Mouse (Mus musculus) hindbrain, embryonic 10.5 days (tissue): Measurements from ENCODE around the gene Inca1. TPM values are rescaled to one million over a fixed set of nuclear protein-coding genes. Genes with fewer than 3 reads are reported as not detected.
A peak's percentile ranks its signal among the peaks of the same experiment; 100 is the strongest.

Experiments used
- DNase-seq: peaks from one replicate; pipeline ENCODE4 v3.0.0-alpha.2; 2017; ENCODE audit warnings: low spot score
- H3K27ac ChIP-seq: fragments of 300-500 bp; sonication (generic); 2 replicates; pipeline ENCODE4 v1.5.1; 2016; ENCODE audit warnings: mild to moderate bottlenecking, moderate library complexity
- H3K27me3 ChIP-seq: fragments of 300-500 bp; sonication (generic); 2 replicates; pipeline ENCODE4 v1.6.1; 2016; ENCODE audit warnings: mild to moderate bottlenecking; ENCODE audit not compliant: poor library complexity, insufficient read depth, severe bottlenecking
- H3K36me3 ChIP-seq: fragments of 300-500 bp; sonication (generic); 2 replicates; pipeline ENCODE4 v1.6.1; 2016; ENCODE audit warnings: mild to moderate bottlenecking, moderate library complexity
- H3K4me1 ChIP-seq: fragments of 300-500 bp; sonication (generic); replicated peaks from 2 replicates; pipeline ENCODE4 v1.6.1; 2016; ENCODE audit warnings: mild to moderate bottlenecking
- H3K4me3 ChIP-seq: fragments of 300-500 bp; sonication (generic); 2 replicates; pipeline ENCODE4 v1.5.1; 2016; ENCODE audit warnings: mild to moderate bottlenecking, moderate library complexity
- H3K9me3 ChIP-seq: fragments of 300-500 bp; sonication (generic); 2 replicates; pipeline ENCODE4 v1.6.1; 2016; ENCODE audit warnings: mild to moderate bottlenecking, moderate library complexity
- whole genome bisulfite sequencing: fragments of 180-500 bp; shearing (Covaris S2); methylation state at CpG from one replicate; pipeline ENCODE4 v1.1.7; 2016; 5-methylcytosine and 5-hydroxymethylcytosine counted together
- polyA plus RNA-seq: library from polyadenylated mRNA; unstranded; fragments of >200 nt; fragmentation: Nextera tagmentation; extraction: Ambion mirVana; gene quantifications from 2 replicates; pipeline ENCODE4 v1.2.1, GENCODE M21; 2016

The Inca1 gene
- polyA plus RNA-seq, 1 experiment from 2014 or later: 0.90 TPM

DNA sequence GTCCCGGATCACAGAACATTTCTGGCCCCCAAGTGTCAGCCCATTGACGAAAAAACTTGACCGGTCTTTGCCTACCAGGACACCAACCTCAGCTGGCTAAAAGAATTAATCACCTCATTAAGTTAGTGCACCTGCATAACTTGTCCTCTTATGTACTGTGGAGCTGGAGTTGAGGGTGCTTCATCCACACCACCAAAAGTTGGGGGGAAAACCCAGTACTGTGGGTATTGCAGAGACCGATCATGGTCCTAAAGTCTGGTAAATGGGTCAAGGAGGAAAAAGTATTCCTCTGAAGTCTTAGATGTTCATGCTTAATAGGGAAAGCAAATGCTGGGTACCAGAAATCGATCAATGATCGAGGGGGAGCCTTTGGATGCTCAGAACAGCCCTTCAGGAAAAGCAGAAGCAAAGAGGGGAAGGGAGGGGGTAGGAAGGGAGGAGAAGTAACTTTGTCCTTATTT, 47.0 kb downstream of the Inca1 start:
- H3K36me3 ChIP-seq: peaks cover 48% of the 10 kb centered on the region
- H3K27me3 ChIP-seq: no peaks in the 10 kb centered on the region
- H3K4me3 ChIP-seq: peak overlapping the region; percentile 97
- no peak for DNase-seq
- 69% methylated on average over 6 of the region's 6 CpGs for WGBS
- peak overlapping the region; percentile 99 for H3K27ac ChIP-seq
- no peaks in the 10 kb centered on the region for H3K9me3 ChIP-seq
- peaks cover 77% of the 10 kb centered on the region for H3K4me1 ChIP-seq

DNA sequence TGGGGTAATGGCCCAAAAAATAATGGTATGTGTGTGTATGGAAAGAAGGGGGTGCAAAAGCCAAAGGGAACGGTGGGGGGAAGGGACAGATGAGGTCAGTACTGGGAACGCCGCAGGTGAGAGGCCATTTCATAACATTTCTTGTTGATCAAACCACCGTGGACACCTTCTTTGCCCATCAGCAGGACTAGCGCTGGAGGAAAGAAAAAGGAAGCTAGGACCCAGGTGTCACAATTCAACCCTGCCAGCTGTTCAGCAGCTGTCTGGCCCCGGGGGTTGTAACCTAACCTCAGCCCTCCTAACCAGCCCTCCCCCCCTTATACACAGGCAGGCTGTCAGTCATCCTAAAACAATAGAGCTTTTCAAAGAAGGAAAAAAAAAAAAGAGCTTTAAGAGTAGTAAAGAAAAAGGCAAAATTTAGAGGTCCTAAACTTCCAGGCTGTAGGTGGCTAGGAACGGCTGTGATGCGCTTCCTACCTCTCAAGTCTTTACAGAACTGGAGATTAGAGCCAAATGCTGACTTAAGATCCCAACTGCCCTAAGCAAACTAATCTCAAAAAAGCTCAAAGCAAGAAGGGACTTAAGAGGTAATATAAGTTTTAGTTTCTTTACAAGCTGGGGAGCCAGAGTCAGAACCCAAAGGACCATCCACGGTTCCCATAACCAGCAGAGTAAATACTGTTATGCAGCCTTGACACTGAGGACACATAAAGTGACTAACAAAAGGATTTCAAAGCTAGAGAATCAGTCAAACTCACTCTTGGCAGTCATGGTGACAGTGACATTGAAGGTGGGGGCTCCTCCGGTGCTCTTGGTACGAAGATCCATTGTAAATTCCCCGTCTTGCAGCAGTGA, 47.7 kb downstream of the Inca1 start:
- peak; percentile 32 for DNase-seq
- Histone ChIP-seq H3K36me3 (peaks cover 48% of the 10 kb centered on the region), H3K9me3 (no peaks in the 10 kb centered on the region), H3K4me1 (peaks cover 75% of the 10 kb centered on the region), H3K4me3 (peak overlapping the region; percentile 97), H3K27me3 (no peaks in the 10 kb centered on the region), H3K27ac (peak overlapping the region; percentile 99; the same call in 1 of the 2 replicates)
- 70% methylated on average over 12 of the region's 12 CpGs for WGBS

DNA sequence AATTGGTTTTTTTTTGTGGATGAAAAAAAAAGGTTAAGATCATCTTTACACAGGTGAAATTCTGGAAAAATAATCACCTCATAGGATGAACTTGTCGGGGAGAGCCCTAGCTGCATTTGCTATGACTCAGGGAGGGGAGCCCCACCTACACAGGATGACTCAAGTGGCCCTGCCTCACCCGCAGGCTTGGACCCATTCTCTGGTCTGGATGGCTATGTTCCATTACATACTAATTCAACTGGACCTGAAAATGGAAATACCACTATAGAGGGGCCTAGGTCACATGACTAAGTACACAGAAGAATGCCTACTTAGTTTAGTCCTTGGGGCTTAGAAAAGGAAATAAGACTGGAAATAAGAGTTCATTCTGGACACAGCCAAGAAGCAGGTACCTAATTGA, 48.6 kb downstream of the Inca1 start:
- Histone ChIP-seq H3K27me3 (no peaks in the 10 kb centered on the region), H3K27ac (no peak overlapping the region), H3K9me3 (no peaks in the 10 kb centered on the region), H3K36me3 (peaks cover 48% of the 10 kb centered on the region), H3K4me3 (peak overlapping the region; percentile 23; the same call in 1 of the 2 replicates), H3K4me1 (peaks cover 68% of the 10 kb centered on the region)
- 88% methylated on average over 2 of the region's 2 CpGs for WGBS
- DNase-seq: no peak

DNA sequence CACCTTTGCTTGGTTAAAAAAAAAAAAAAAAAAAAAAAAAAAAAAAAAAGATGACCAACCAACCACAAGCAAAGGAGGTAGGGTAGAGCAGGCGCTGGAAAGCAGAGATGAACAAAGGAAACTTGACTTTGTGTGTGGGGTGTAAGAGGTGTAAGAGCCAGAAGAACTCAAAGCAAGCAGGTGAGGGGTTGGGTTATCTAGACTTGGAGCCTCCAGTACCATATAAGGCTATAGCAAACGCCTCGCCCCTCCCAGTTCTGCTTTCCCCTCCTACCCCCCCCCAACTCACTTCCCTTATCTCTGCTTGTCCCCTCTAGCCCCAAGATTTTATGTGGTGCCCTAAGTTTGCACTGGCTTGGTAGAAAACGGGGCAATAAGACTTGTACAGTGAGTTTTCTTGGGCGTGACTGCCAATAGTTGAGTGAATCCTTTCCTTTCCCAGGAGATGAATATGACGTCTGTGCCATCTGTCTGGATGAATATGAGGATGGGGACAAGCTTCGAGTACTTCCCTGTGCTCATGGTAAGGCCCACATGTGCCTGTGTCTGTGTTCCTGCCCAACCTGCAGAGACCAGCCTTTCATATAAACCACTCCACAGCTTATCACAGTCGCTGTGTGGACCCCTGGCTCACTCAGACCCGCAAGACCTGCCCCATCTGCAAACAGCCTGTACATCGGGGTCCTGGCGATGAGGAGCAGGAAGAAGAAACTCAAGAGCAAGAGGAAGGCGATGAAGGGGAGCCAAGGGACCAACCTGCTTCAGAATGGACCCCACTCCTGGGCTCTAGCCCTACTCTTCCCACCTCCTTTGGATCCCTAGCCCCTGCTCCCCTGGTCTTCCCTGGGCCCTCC, 49.4 kb downstream of the Inca1 start:
- Histone ChIP-seq H3K27ac (peak overlapping the region; percentile 40; the same call in 1 of the 2 replicates), H3K4me3 (peak overlapping the region; percentile 23), H3K4me1 (peaks cover 68% of the 10 kb centered on the region), H3K27me3 (no peaks in the 10 kb centered on the region), H3K9me3 (no peaks in the 10 kb centered on the region), H3K36me3 (peaks cover 50% of the 10 kb centered on the region)
- WGBS: 79% methylated on average over 12 of the region's 12 CpGs
- no peak for DNase-seq

DNA sequence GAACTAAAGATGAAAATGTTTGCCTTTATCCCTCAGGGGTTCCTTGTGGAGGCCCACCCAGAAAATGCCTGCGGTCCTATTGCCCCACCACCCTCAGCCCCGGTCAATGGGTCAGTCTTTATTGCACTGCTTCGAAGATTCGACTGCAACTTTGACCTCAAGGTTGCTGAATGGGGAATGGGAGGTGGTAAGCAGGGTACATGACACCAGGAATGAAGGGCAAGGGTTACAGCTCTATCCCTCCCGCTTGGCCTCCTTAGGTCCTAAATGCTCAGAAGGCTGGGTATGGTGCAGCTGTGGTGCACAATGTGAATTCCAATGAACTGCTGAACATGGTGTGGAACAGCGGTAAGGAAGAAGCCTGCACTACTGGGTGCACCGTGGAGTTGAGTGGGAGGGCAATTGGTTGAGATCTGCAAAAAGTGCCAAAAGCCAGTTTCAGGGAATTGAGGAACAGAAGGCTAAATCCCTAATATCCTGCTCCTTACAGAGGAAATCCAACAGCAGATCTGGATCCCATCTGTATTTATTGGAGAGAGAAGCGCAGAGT, 50.7 kb downstream of the Inca1 start:
- no peak for DNase-seq
- peaks cover 63% of the 10 kb centered on the region for H3K36me3 ChIP-seq
- no peaks in the 10 kb centered on the region for H3K9me3 ChIP-seq
- H3K27me3 ChIP-seq: no peaks in the 10 kb centered on the region
- H3K4me1 ChIP-seq: peaks cover 71% of the 10 kb centered on the region
- H3K4me3 ChIP-seq: peak overlapping the region; percentile 86
- H3K27ac ChIP-seq: no peak overlapping the region
- WGBS: 89% methylated on average over 8 of the region's 8 CpGs

DNA sequence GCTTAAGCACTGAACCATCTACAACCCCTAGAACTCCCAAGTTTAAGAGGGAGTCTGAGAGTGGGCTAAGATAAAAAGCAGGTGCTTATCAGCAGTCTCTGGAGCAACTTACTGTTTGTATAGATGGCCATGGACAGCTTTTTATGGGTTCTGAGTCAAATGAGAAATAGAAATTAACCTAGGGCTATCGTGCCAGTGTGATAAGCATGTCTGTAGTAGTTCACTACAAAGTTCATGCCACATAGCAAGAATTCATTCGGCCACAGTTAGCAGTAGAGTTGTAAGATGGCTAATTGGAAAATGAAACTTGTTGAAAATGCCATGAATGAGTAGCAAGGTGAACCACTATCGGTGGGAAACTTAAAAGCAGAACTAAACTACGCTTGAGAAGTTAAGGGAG, 51.4 kb downstream of the Inca1 start:
- peaks cover 70% of the 10 kb centered on the region for H3K36me3 ChIP-seq
- H3K4me3 ChIP-seq: peak overlapping the region; percentile 86
- no peaks in the 10 kb centered on the region for H3K9me3 ChIP-seq
- no peak for DNase-seq
- H3K27ac ChIP-seq: no peak overlapping the region
- H3K27me3 ChIP-seq: no peaks in the 10 kb centered on the region
- WGBS: 89% methylated on average over 4 of the region's 4 CpGs
- peaks cover 71% of the 10 kb centered on the region for H3K4me1 ChIP-seq

DNA sequence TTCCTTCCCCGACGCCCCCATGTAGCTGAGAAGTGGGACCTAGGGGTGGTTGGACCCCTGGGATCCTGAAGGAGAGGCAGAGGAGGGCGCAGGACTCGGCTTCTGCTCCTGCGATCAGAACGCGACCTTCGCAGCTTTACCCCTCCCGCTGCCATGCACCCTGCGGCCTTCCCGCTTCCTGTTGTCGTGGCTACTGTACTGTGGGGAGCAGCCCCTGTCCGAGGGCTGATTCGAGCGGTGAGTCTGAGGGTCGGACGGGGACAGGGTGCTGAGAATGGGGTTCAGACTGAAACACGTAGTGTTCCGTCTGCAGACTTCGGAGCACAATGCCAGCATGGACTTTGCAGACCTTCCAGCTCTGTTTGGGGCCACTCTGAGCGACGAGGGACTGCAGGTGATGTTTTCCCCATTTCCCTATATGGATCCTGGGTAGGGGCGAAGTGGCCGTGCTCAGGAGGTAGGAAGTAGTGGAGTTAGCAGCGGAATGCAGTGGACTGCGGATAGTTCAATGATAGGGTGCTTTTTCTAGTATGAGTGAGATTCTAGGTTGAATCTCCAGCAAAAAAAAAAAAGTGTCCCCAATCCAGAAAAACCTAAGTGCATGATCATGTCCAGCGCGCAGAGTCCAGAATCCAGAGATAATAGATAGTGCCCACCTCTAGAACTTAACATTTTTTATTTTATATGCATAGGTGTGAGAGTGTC, 52.1 kb downstream of the Inca1 start:
- DNase-seq: no peak
- H3K4me1 ChIP-seq: peaks cover 68% of the 10 kb centered on the region

DNA sequence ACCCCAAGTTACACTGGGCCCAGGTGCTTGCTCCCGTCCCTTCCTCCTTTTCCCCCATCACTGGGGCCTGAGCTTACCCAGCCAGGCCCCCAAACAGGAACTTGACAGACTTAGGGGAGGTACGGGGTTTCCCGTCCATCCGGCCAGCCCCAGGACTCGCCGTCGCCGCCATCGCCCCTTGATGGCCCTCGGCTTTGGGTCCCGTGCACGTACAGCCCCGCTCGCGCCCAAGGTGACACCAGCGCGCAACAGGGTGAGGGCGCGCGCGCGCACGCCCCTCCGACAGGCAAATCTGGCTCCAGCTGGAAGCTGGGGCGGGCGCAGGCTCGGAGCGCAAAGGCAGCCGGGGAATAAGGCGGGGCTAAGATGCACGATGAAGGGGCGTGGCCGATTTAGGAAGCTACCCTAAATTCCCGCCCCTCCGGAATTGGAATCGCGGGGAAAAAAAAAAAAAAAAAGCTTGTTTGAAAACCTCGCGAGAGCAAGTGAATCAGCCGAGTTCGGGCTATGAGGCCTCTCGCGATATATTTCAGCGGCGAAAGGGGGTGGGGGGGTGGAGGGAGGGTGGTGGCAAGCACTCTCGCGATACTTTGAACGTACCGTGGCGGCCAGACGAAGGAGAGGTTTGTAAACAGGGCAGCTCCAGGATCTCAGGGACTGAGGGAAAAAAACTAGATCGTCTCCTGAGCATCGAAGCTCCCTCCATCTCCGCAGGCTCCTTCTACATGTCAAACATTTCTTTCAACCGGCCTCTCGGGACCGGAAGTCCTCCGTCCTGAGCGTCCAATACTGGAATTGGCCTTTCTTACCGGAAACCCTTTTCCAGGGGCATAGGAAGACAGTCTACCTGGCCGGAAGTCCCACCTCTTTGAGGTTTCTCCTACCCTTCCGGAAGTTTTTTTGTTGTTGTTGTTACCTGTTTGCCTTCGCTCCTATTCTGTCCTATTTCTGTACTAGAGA, 53.0 kb downstream of the Inca1 start, which contains the start of the genes Rnf167 and Slc25a11:
Gene Rnf167 (plus strand): TSS at position 545 of the 960 bp plus-strand sequence.
Gene Slc25a11 (minus strand): TSS at position 789 of the 960 bp plus-strand sequence.
- under 1% methylated on average over 63 of the region's 63 CpGs for WGBS
- peaks cover 59% of the 10 kb centered on the region for H3K4me1 ChIP-seq
- no peaks in the 10 kb centered on the region for H3K9me3 ChIP-seq

More for the DNA sequence above, 52.1 kb downstream of the Inca1 start:
- Histone ChIP-seq H3K27ac (peak overlapping the region; percentile 92), H3K4me3 (peak overlapping the region; percentile 86), H3K27me3 (no peaks in the 10 kb centered on the region), H3K36me3 (peaks cover 75% of the 10 kb centered on the region), H3K9me3 (no peaks in the 10 kb centered on the region)
- whole genome bisulfite sequencing: 5% methylated on average over 28 of the region's 28 CpGs

DNA sequence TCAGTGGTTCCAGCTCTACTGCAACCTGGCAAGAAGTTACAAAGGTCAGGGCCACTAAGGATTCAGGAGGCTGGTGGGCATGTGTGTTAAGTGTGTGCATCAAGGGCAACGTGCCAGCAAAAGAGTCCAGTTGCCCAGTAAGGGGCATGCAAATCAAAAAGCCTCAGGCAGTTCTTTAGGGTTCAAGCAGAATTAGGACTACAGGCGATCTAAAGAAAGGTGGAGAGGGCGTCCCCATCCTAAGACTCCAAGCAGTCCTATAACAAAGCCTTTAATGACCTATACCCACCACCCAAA, 53.7 kb downstream of the Inca1 start:
- Histone ChIP-seq H3K36me3 (peaks cover 62% of the 10 kb centered on the region), H3K4me1 (peaks cover 52% of the 10 kb centered on the region), H3K9me3 (no peaks in the 10 kb centered on the region), H3K27me3 (no peaks in the 10 kb centered on the region), H3K4me3 (peak overlapping the region; percentile 86), H3K27ac (peak overlapping the region; percentile 92)
- DNase-seq: no peak
- WGBS: 22% methylated on average over 3 of the region's 3 CpGs

More for the DNA sequence above, 53.0 kb downstream of the Inca1 start, which contains the start of the genes Rnf167 and Slc25a11:
- H3K4me3 ChIP-seq: peak within 1 kb of the TSS; percentile 86
- peak within 1 kb of the TSS; percentile 92 for H3K27ac ChIP-seq
- H3K27me3 ChIP-seq: no peaks in the 10 kb centered on the region
- peaks cover 69% of the 10 kb centered on the region for H3K36me3 ChIP-seq
- peak; percentile 97 for DNase-seq

DNA sequence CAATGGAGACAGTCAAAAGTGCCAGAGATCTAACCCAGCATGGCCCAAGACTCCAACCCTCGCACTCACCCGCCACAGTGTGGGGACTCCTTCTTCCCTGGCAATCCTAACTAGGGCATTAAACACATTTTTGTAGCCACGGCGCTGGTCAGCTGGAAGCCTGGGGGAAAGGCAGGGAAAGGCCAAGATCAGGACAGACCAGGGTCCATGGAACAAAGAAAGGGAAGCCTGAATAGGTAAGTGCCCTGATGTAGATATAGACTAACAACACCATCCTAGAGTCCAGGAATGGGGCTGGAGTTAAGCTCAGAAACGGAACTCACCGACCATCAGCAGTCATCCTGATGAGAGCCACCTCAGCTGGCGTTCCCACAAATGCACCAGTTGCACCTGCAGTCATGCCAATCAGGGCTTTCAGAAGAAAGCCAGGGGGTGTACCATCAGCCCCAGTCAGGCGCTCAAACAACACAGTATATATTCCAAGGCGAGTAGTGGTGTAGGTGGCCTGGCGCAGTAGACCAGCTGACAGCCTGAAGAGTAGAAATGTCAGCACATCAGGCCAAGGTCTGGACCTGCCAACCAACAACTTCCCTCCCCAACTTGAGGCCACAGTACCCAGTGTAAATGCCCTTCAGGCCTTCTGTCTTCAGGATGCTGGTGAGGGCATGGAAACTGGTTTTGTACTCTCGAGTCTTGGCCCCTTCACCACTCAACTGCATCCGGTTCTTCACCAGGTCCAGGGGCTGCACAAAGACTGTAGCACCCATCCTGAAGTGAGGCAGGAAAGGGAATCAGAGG, 54.3 kb downstream of the Inca1 start:
- peak overlapping the region; percentile 86 for H3K4me3 ChIP-seq
- DNase-seq: no peak
- H3K27me3 ChIP-seq: no peaks in the 10 kb centered on the region
- peaks cover 56% of the 10 kb centered on the region for H3K36me3 ChIP-seq
- no peaks in the 10 kb centered on the region for H3K9me3 ChIP-seq
- peaks cover 46% of the 10 kb centered on the region for H3K4me1 ChIP-seq
- H3K27ac ChIP-seq: peak overlapping the region; percentile 92
- 91% methylated on average over 12 of the region's 12 CpGs for WGBS
